Mouse (Mus musculus) testis, adult 2 months (tissue): ENCODE results near the gene E2f2. TPM values are rescaled to one million over a fixed set of nuclear protein-coding genes. Genes with fewer than 3 reads are reported as not detected.

Experiments used
- H3K27ac ChIP-seq: fragments of 200-500 bp; 2 replicates; pipeline ENCODE4 v1.5.1; 2012; ENCODE audit warnings: low read depth, low read length; ENCODE audit not compliant: control insufficient read depth, insufficient read depth
- H3K27me3 ChIP-seq: fragments of 200-500 bp; 2 replicates; pipeline ENCODE4 v1.6.1; 2012; ENCODE audit warnings: mild to moderate bottlenecking, low read length, moderate library complexity; ENCODE audit not compliant: control insufficient read depth, insufficient read depth
- H3K36me3 ChIP-seq: fragments of 200-500 bp; 2 replicates; pipeline ENCODE4 v1.6.1; 2012; ENCODE audit warnings: mild to moderate bottlenecking, low read length; ENCODE audit not compliant: control insufficient read depth, insufficient read depth
- H3K4me1 ChIP-seq: fragments of 200-500 bp; 2 replicates; pipeline ENCODE4 v1.6.1; 2012; ENCODE audit warnings: low read length; ENCODE audit not compliant: control insufficient read depth, insufficient read depth
- H3K4me3 ChIP-seq: fragments of 200-500 bp; 2 replicates; pipeline ENCODE4 v1.5.1; 2012; ENCODE audit warnings: low read depth, mild to moderate bottlenecking, low read length, moderate library complexity, mixed read lengths; ENCODE audit not compliant: control insufficient read depth
- CTCF ChIP-seq: fragments of 200-500 bp; IDR thresholded peaks from 2 replicates; pipeline ENCODE4 v1.5.1; 2012; ENCODE audit warnings: low read depth, mild to moderate bottlenecking, inconsistent platforms, low read length, moderate library complexity; ENCODE audit not compliant: control insufficient read depth, insufficient read depth, insufficient replicate concordance
- POLR2A ChIP-seq: fragments of 200-500 bp; IDR thresholded peaks from 2 replicates; pipeline ENCODE4 v1.6.1; 2012; ENCODE audit warnings: low read depth, mild to moderate bottlenecking, inconsistent platforms, low read length, moderate library complexity; ENCODE audit not compliant: control insufficient read depth
- polyA plus RNA-seq: library from polyadenylated mRNA; depleted of rRNA; stranded (reverse); fragments of >200 nt; gene quantifications from 2 replicates; pipeline ENCODE4 v1.2.3, GENCODE M21; 2012

Gene E2f2
- polyA plus RNA-seq, 1 experiment: 1.0 TPM

DNA sequence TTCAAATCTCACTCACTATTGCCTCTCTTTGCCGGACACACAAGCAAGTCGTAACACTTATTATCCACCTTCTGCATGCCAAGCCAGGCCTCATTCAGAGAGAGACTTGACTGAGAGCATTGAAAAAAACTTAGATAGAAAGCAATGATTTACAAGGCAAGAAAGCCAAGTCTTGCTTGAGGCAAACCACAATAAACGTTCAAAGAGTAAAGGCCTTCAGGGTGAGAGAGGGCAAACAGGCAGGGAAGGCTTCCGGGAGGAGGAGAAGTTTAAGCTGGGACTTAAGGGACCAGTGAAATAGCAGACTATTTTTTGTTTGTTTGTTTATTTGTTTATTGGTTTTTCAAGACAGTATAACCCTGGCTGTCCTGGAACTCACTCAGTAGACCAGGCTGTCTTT lies 1.8 kb upstream of the E2f2 start:
- TF ChIP-seq POLR2A: no peak
- TF ChIP-seq CTCF: no peak
- H3K4me3 ChIP-seq: no peak overlapping the region

GRCm38 (mm10) chr4:136171455-136171854 lies 739 bp upstream of the E2f2 start:
- Histone ChIP-seq H3K36me3 (no peaks in the 10 kb centered on the region), H3K27ac (no peak overlapping the region), H3K27me3 (no peaks in the 10 kb centered on the region), H3K4me1 (peaks cover 14% of the 10 kb centered on the region), H3K4me3 (no peak overlapping the region)
- TF ChIP-seq POLR2A (no peak), CTCF (no peak)

More for the DNA sequence above, 1.8 kb upstream of the E2f2 start:
- Histone ChIP-seq H3K27me3 (no peaks in the 10 kb centered on the region), H3K36me3 (no peaks in the 10 kb centered on the region), H3K4me1 (peaks cover 14% of the 10 kb centered on the region), H3K27ac (no peak overlapping the region)

GRCm38 (mm10) chr4:136172542-136173209 lies 482 bp downstream of the E2f2 start:
- no peaks in the 10 kb centered on the region for H3K36me3 ChIP-seq
- H3K27ac ChIP-seq: no peak overlapping the region
- peak overlapping the region; percentile 81 for H3K4me3 ChIP-seq
- no peaks in the 10 kb centered on the region for H3K27me3 ChIP-seq
- peaks cover 14% of the 10 kb centered on the region for H3K4me1 ChIP-seq
- TF ChIP-seq POLR2A (no peak), CTCF (no peak)

DNA sequence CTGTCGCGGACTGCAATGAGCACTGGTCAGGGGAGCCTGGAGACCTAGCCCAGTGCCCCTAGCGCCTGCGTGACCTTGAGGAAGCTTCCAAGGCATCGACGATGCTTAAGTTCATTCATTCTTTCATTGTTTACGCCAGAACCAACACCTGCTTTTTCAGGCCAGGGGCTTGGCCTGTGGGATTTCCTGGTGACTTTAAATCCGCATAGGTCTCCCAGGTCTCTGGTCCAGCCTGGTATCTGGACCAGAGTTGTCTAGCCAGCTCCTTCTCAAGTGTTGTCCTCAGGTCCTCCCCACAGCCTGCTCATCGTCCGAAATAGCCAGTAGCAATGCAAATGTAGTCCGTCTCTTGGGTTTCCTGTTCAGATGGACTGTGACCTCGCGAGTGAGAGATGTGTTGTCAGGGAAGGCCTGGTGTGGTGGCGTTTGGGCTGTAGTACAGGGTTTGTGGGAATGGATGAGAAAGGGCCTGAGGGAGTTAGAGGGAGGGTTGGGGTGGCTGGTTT lies 1.1 kb downstream of the E2f2 start:
- Histone ChIP-seq H3K4me1 (peaks cover 14% of the 10 kb centered on the region), H3K36me3 (no peaks in the 10 kb centered on the region), H3K4me3 (peak overlapping the region; percentile 81; the same call in 1 of the 2 replicates), H3K27ac (no peak overlapping the region), H3K27me3 (no peaks in the 10 kb centered on the region)
- TF ChIP-seq POLR2A (no peak), CTCF (no peak)

DNA sequence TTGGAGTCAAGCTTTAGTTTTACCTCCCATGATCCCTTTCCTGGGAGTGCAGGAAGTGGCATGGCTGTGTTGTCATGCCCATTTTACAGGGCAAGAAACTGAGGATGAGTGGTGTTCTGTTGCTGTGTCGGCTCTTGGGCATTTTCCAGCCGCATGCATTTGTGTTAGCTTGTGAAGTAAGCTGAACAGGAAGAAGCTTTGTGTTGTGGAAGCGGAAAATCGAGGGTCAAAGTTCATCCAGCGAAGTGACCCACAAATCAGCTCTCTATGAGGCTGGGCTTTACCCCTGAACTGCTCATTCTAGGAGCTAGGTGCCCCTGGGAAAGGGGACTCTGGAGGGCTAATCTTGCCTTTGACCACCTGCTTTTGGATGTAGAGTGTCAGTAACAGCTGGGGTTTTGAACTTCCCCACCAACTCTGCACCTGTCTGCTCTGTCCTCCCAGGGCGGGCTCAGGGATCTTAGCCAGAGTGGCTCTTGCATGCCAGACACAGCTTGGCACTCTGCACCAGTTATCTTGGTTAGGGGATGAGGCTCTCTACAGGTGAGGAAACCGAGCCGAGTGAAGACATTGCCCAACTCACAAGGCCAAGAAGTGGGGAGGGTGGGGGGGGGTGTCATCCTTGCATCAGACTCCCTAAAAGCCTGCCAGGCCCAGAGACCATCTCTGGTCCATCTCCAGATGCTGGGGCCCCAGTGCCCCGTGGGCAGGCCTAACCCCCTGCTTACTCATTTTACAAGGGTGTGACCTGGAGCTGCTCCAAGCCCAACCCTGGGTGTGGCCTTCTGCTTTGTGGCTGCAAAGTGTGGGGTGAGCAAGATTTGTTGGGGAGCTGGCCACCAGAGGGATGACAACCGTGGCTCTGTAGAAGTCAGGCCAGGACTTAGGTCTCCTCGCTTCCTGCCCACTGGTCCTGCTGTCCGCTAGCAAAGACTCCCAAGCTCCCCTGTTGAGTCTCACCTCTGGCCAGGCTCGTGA lies 2.3 kb downstream of the E2f2 start:
- Histone ChIP-seq H3K27me3 (no peaks in the 10 kb centered on the region), H3K4me1 (peaks cover 14% of the 10 kb centered on the region), H3K36me3 (no peaks in the 10 kb centered on the region), H3K4me3 (no peak overlapping the region), H3K27ac (no peak overlapping the region)
- no peak for TF ChIP-seq POLR2A
- TF ChIP-seq CTCF: no peak

DNA sequence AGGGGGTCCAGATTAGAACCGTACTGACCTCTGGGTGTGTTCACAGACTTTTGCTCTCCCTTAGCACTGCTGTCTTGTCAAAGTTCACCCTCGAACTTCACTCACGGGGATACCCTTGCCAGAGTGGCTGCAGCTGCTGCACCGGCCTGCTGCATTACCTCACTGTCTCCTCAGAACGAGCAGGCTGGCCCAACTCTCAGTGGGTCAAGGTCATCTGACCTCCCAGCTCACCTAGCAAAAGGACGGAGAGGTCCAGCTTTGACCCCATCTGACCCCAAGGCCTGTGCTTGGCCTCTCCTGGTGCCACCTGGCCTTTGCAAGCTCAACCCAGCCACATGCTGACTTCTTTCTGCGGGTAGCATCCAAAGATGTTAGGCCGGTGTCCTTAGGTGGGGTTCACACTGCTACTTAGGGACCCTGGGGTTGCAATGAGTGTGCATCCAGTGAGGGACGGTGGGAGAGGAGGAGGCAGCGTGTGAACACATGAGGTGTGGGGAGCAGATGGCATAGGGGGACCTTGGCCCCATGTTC lies 3.9 kb downstream of the E2f2 start:
- Histone ChIP-seq H3K27me3 (no peaks in the 10 kb centered on the region; the same call in 1 of the 2 replicates), H3K27ac (no peak overlapping the region), H3K4me1 (peaks cover 23% of the 10 kb centered on the region), H3K4me3 (no peak overlapping the region), H3K36me3 (no peaks in the 10 kb centered on the region)
- TF ChIP-seq CTCF (no peak), POLR2A (no peak)

GRCm38 (mm10) chr4:136177244-136177611 lies 5.0 kb downstream of the E2f2 start:
- Histone ChIP-seq H3K36me3 (no peaks in the 10 kb centered on the region), H3K27ac (no peak overlapping the region), H3K27me3 (no peaks in the 10 kb centered on the region; the same call in 1 of the 2 replicates), H3K4me1 (peaks cover 22% of the 10 kb centered on the region), H3K4me3 (no peak overlapping the region)
- no peak for TF ChIP-seq CTCF
- no peak for TF ChIP-seq POLR2A
